Mouse (Mus musculus): ENCODE data around the gene Txlna. TPM values are rescaled to one million over a fixed set of nuclear protein-coding genes. Genes with fewer than 3 reads are reported as not detected.

The Txlna gene
- total and polyA plus RNA-seq, 2 experiments: 8.2 to 15.1 TPM

- H3K27ac ChIP-seq (replicated peaks; ENCODE audit: insufficient read depth, low read depth, low read length): no peak overlapping the region
- H3K4me3 ChIP-seq (ENCODE audit: insufficient read depth, low read depth, low read length): no peak overlapping the region
- no peaks in the 10 kb centered on the region for H3K4me1 ChIP-seq (ENCODE audit: control insufficient read depth, insufficient read depth, low read length)
- H3K36me3 ChIP-seq (ENCODE audit: control insufficient read depth, insufficient read depth, low read length): peaks cover 52% of the 10 kb centered on the region
- 93% methylated on average over 6 of the region's 6 CpGs for WGBS
- DNase-seq (ENCODE audit: extremely low read depth, low read depth, low spot score): no peak
- no peak overlapping the region for H3K9ac ChIP-seq (ENCODE audit: low read depth, low read length)
- no peaks in the 10 kb centered on the region for H3K79me2 ChIP-seq (ENCODE audit: control insufficient read depth, insufficient read depth, low read length)
- no peak for TF ChIP-seq POLR2A (IDR thresholded peaks at IDR 0.05; ENCODE audit: extremely low read depth, insufficient read depth, low read length)
- no peak for TF ChIP-seq CTCF (IDR thresholded peaks at IDR 0.05; ENCODE audit: low read depth, low read length)
- no peaks in the 10 kb centered on the region for H3K27me3 ChIP-seq (ENCODE audit: control insufficient read depth, insufficient read depth, low read length)
Measured at GRCm38 (mm10) chr4:129633852-129634251, 7.0 kb downstream of the Txlna start.

- Histone ChIP-seq H3K27ac (replicated peaks; ENCODE audit: insufficient read depth, low read depth, low read length) (no peak overlapping the region), H3K79me2 (ENCODE audit: control insufficient read depth, insufficient read depth, low read length) (no peaks in the 10 kb centered on the region), H3K27me3 (ENCODE audit: control insufficient read depth, insufficient read depth, low read length) (no peaks in the 10 kb centered on the region), H3K4me1 (ENCODE audit: control insufficient read depth, insufficient read depth, low read length) (no peaks in the 10 kb centered on the region), H3K4me3 (ENCODE audit: insufficient read depth, low read depth, low read length) (no peak overlapping the region), H3K36me3 (ENCODE audit: control insufficient read depth, insufficient read depth, low read length) (peaks cover 58% of the 10 kb centered on the region), H3K9ac (ENCODE audit: low read depth, low read length) (no peak overlapping the region)
- WGBS: 95% methylated on average over 12 of the region's 12 CpGs
- no peak for TF ChIP-seq POLR2A (IDR thresholded peaks at IDR 0.05; ENCODE audit: extremely low read depth, insufficient read depth, low read length)
- TF ChIP-seq CTCF (IDR thresholded peaks at IDR 0.05; ENCODE audit: low read depth, low read length): no peak
- no peak for DNase-seq (ENCODE audit: extremely low read depth, low read depth, low spot score)
Measured at GRCm38 (mm10) chr4:129631867-129632266, 9.0 kb downstream of the Txlna start.

- no peak overlapping the region for H3K4me3 ChIP-seq (ENCODE audit: insufficient read depth, low read depth, low read length)
- H3K79me2 ChIP-seq (ENCODE audit: control insufficient read depth, insufficient read depth, low read length): no peaks in the 10 kb centered on the region
- H3K9ac ChIP-seq (ENCODE audit: low read depth, low read length): no peak overlapping the region
- H3K27me3 ChIP-seq (ENCODE audit: control insufficient read depth, insufficient read depth, low read length): no peaks in the 10 kb centered on the region
- no peak overlapping the region for H3K27ac ChIP-seq (replicated peaks; ENCODE audit: insufficient read depth, low read depth, low read length)
- H3K36me3 ChIP-seq (ENCODE audit: control insufficient read depth, insufficient read depth, low read length): peaks cover 56% of the 10 kb centered on the region
- DNase-seq (ENCODE audit: extremely low read depth, low read depth, low spot score): peak; percentile 33
- WGBS: 57% methylated on average over 4 of the region's 4 CpGs
- TF ChIP-seq POLR2A (IDR thresholded peaks at IDR 0.05; ENCODE audit: extremely low read depth, insufficient read depth, low read length) (no peak), CTCF (IDR thresholded peaks at IDR 0.05; ENCODE audit: low read depth, low read length) (no peak)
- H3K4me1 ChIP-seq (ENCODE audit: control insufficient read depth, insufficient read depth, low read length): no peaks in the 10 kb centered on the region
Measured at GRCm38 (mm10) chr4:129630944-129631343, 9.9 kb downstream of the Txlna start.

GRCm38 (mm10) chr4:129626035-129626434, 14.8 kb downstream of the Txlna start:
- Histone ChIP-seq H3K4me1 (ENCODE audit: control insufficient read depth, insufficient read depth, low read length) (peaks cover 10% of the 10 kb centered on the region), H3K4me3 (ENCODE audit: insufficient read depth, low read depth, low read length) (no peak overlapping the region), H3K9ac (ENCODE audit: low read depth, low read length) (no peak overlapping the region), H3K27ac (replicated peaks; ENCODE audit: insufficient read depth, low read depth, low read length) (no peak overlapping the region), H3K36me3 (ENCODE audit: control insufficient read depth, insufficient read depth, low read length) (peaks cover 24% of the 10 kb centered on the region), H3K79me2 (ENCODE audit: control insufficient read depth, insufficient read depth, low read length) (0 out of 2 replicates have a peak, but pooled peaks cover 4% of the 10 kb centered on the region), H3K27me3 (ENCODE audit: control insufficient read depth, insufficient read depth, low read length) (no peaks in the 10 kb centered on the region)
- WGBS: 76% methylated on average over 6 of the region's 6 CpGs
- no peak for TF ChIP-seq POLR2A (IDR thresholded peaks at IDR 0.05; ENCODE audit: extremely low read depth, insufficient read depth, low read length)
- TF ChIP-seq CTCF (IDR thresholded peaks at IDR 0.05; ENCODE audit: low read depth, low read length): no peak
- DNase-seq (ENCODE audit: extremely low read depth, low read depth, low spot score): no peak

- TF ChIP-seq POLR2A (IDR thresholded peaks at IDR 0.05; ENCODE audit: extremely low read depth, insufficient read depth, low read length): no peak
- TF ChIP-seq CTCF (IDR thresholded peaks at IDR 0.05; ENCODE audit: low read depth, low read length): no peak
- no peak overlapping the region for H3K27ac ChIP-seq (replicated peaks; ENCODE audit: insufficient read depth, low read depth, low read length)
- peaks cover 10% of the 10 kb centered on the region for H3K4me1 ChIP-seq (ENCODE audit: control insufficient read depth, insufficient read depth, low read length)
- no peaks in the 10 kb centered on the region for H3K27me3 ChIP-seq (ENCODE audit: control insufficient read depth, insufficient read depth, low read length)
- 0 out of 2 replicates have a peak, but pooled peaks cover 4% of the 10 kb centered on the region for H3K79me2 ChIP-seq (ENCODE audit: control insufficient read depth, insufficient read depth, low read length)
- no peak overlapping the region for H3K4me3 ChIP-seq (ENCODE audit: insufficient read depth, low read depth, low read length)
- H3K36me3 ChIP-seq (ENCODE audit: control insufficient read depth, insufficient read depth, low read length): peaks cover 21% of the 10 kb centered on the region
- H3K9ac ChIP-seq (ENCODE audit: low read depth, low read length): no peak overlapping the region
- 68% methylated on average over 4 of the region's 4 CpGs for WGBS
- DNase-seq (ENCODE audit: extremely low read depth, low read depth, low spot score): no peak
Measured at GRCm38 (mm10) chr4:129625496-129625895, 15.4 kb downstream of the Txlna start.

GRCm38 (mm10) chr4:129625029-129625370, 15.9 kb downstream of the Txlna start:
- Histone ChIP-seq H3K27ac (replicated peaks; ENCODE audit: insufficient read depth, low read depth, low read length) (peak overlapping the region; percentile 7), H3K36me3 (ENCODE audit: control insufficient read depth, insufficient read depth, low read length) (peaks cover 17% of the 10 kb centered on the region), H3K79me2 (ENCODE audit: control insufficient read depth, insufficient read depth, low read length) (0 out of 2 replicates have a peak, but pooled peaks cover 4% of the 10 kb centered on the region), H3K9ac (ENCODE audit: low read depth, low read length) (no peak overlapping the region; the same call in 1 of the 2 replicates), H3K4me1 (ENCODE audit: control insufficient read depth, insufficient read depth, low read length) (peaks cover 10% of the 10 kb centered on the region), H3K27me3 (ENCODE audit: control insufficient read depth, insufficient read depth, low read length) (no peaks in the 10 kb centered on the region), H3K4me3 (ENCODE audit: insufficient read depth, low read depth, low read length) (peak overlapping the region; percentile 13; the same call in 1 of the 2 replicates)
- peak; percentile 15 for DNase-seq (ENCODE audit: extremely low read depth, low read depth, low spot score)
- TF ChIP-seq POLR2A (IDR thresholded peaks at IDR 0.05; ENCODE audit: extremely low read depth, insufficient read depth, low read length) (no peak), CTCF (IDR thresholded peaks at IDR 0.05; ENCODE audit: low read depth, low read length) (no peak)
- WGBS: 51% methylated on average over 6 of the region's 6 CpGs

Measured in liver, adult 2 months (tissue).